Mouse (Mus musculus): Measurements from ENCODE around the gene Ces2c. TPM values are rescaled to one million over a fixed set of nuclear protein-coding genes. Genes with fewer than 3 reads are reported as not detected.
"Not testable (repeated sequence)": the region's sequence is repeated elsewhere in the genome, so short reads cannot be mapped to it uniquely, and the experiment has no call there.

The Ces2c gene
- polyA plus RNA-seq, 1 experiment from 2014 or later, result not detected

GRCm38 (mm10) chr8:104868876-104869275 lies 22.0 kb downstream of the Ces2c start:
- not testable (repeated sequence) for H3K27me3 ChIP-seq; H3K9me3 ChIP-seq; H3K4me3 ChIP-seq; ATAC-seq (ENCODE audit: borderline replicate concordance, extremely low read depth, low FRiP score, low TSS enrichment); H3K9ac ChIP-seq; H3K27ac ChIP-seq; H3K36me3 ChIP-seq; H3K4me1 ChIP-seq; H3K4me2 ChIP-seq
- WGBS, result no CpG with 5 or more reads among the region's 2 CpGs

GRCm38 (mm10) chr8:104886223-104886926 lies 39.5 kb downstream of the Ces2c start:
- not testable (repeated sequence) for H3K4me3 ChIP-seq; ATAC-seq (ENCODE audit: borderline replicate concordance, extremely low read depth, low FRiP score, low TSS enrichment); H3K36me3 ChIP-seq; H3K9me3 ChIP-seq; H3K27me3 ChIP-seq; H3K4me1 ChIP-seq; H3K27ac ChIP-seq; H3K4me2 ChIP-seq; H3K9ac ChIP-seq
- WGBS, result no CpG with 5 or more reads among the region's 4 CpGs

- Histone ChIP-seq H3K9me3 (no peaks in the 10 kb centered on the region), H3K4me2 (no peak overlapping the region), H3K4me1 (no peaks in the 10 kb centered on the region), H3K4me3 (no peak overlapping the region), H3K36me3 (no peaks in the 10 kb centered on the region), H3K27ac (no peak overlapping the region), H3K27me3 (no peaks in the 10 kb centered on the region), H3K9ac (no peak overlapping the region)
- no peak for ATAC-seq (ENCODE audit: borderline replicate concordance, extremely low read depth, low FRiP score, low TSS enrichment)
- 79% methylated on average over 2 of the region's 2 CpGs for WGBS
These were observed 54.9 kb downstream of the Ces2c start for GRCm38 (mm10) chr8:104901746-104902145.

Other genes with a start within 250 kb of the Ces2c start
- 53.5 TPM in 2 replicates for gene Cdh16, start 222.7 kb upstream of the Ces2c start, polyA plus RNA-seq (2015; fragmentation: Nextera tagmentation; extraction: Ambion mirVana)
- 20.1 and 24.8 TPM in 2 replicates for gene Rrad, start 215.7 kb upstream of the Ces2c start, polyA plus RNA-seq (2015; fragmentation: Nextera tagmentation; extraction: Ambion mirVana)
- 102 and 107 TPM in 2 replicates for gene Ciao2b, start 205.1 kb upstream of the Ces2c start, polyA plus RNA-seq (2015; fragmentation: Nextera tagmentation; extraction: Ambion mirVana)
- not detected in 2 replicates for gene Ces2a, start 113.1 kb upstream of the Ces2c start, polyA plus RNA-seq (2015; fragmentation: Nextera tagmentation; extraction: Ambion mirVana)
- gene Ces2b, start 15.5 kb upstream of the Ces2c start, polyA plus RNA-seq (2015; fragmentation: Nextera tagmentation; extraction: Ambion mirVana), result 1.2 and 1.4 TPM in 2 replicates
- 0.15 TPM in 1 of 2 replicates, not detected in the other for gene Ces2e, start 79.2 kb downstream of the Ces2c start, polyA plus RNA-seq (2015; fragmentation: Nextera tagmentation; extraction: Ambion mirVana)
- gene Ces2f, start 100.3 kb downstream of the Ces2c start, polyA plus RNA-seq (2015; fragmentation: Nextera tagmentation; extraction: Ambion mirVana), result not detected in 2 replicates
- 0.94 and 1.7 TPM in 2 replicates for gene Ces2g, start 114.7 kb downstream of the Ces2c start, polyA plus RNA-seq (2015; fragmentation: Nextera tagmentation; extraction: Ambion mirVana)
- gene Ces2h, start 153.8 kb downstream of the Ces2c start, polyA plus RNA-seq (2015; fragmentation: Nextera tagmentation; extraction: Ambion mirVana), result not detected in 2 replicates
- gene Ces3a, start 201.5 kb downstream of the Ces2c start, polyA plus RNA-seq (2015; fragmentation: Nextera tagmentation; extraction: Ambion mirVana), result not detected in 2 replicates
- gene Ces3b, start 236.7 kb downstream of the Ces2c start, polyA plus RNA-seq (2015; fragmentation: Nextera tagmentation; extraction: Ambion mirVana), result not detected in 2 replicates